Mouse (Mus musculus): ENCODE measurements around the gene Nxf1.

Gene Nxf1

DNA sequence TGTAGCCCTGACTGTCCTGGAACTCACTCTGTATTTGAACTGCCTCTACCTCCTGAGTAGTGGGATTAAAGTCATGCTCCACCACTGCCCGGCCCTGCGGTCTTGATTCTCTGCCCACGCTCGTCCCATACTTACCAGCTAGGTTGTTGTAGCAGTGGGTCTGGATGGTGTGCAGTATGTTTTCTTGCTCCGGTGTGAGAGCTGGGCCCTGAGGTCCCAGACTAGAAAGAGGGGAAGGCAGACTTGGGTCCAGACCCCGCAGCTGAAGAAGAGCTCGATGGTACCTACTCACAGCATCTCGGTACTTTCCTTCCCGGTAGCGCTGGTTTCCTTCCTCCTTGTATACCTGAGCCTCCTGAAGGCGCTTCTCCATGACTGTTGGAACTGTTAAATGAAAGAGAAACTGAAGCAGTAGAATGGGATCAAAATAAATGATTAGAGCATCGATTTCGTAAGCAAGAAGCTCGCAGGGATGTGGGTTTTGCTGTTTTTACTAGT lies 61.5 kb downstream of the Nxf1 start:
- DNase-seq (ENCODE audit: low spot score in 2 of 2) = no peak

DNA sequence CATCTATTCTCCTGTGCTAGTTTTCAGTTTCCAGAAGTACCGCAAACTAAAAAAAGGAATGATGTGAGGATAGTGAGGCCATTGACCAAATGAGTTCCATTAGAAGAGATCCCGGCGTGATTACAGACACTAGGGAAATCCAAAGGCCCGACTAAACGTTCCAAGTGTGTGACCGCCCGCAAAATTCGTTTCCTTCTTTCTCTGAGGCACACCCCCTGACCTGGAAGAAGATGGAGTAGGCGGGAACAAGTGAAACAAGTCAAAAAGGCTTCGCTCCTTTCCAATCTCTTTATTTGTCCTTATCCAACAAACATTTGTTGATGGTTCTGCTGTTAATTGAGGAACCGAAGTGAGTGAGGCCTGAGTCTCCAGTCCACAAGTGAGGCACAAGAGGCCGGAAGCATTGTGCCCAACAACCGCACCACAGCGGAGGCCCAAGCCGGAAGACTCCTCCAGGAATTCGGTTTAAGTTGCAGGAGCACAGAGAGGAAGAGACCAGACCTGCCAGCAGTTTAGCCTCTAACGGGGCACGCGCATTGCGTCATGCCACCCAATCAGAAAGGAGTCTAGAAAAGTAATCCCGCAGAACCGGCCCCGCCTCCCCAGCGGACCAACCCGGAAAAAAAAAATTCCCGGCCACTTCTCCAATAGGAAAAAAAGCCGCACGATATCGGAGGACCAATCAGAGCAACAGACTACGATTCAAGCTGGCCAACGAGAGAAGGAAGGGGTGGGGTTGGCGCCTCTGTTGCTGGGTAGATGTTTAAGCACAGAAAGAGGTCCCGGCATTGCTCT lies 62.1 kb downstream of the Nxf1 start, which contains the start of gene Ttc9c:
Gene Ttc9c, minus strand, starts transcription at position 533 of the 795 bp plus-strand sequence.
- DNase-seq (ENCODE audit: low spot score in 2 of 2) = peak; percentile 94 to 97

DNA sequence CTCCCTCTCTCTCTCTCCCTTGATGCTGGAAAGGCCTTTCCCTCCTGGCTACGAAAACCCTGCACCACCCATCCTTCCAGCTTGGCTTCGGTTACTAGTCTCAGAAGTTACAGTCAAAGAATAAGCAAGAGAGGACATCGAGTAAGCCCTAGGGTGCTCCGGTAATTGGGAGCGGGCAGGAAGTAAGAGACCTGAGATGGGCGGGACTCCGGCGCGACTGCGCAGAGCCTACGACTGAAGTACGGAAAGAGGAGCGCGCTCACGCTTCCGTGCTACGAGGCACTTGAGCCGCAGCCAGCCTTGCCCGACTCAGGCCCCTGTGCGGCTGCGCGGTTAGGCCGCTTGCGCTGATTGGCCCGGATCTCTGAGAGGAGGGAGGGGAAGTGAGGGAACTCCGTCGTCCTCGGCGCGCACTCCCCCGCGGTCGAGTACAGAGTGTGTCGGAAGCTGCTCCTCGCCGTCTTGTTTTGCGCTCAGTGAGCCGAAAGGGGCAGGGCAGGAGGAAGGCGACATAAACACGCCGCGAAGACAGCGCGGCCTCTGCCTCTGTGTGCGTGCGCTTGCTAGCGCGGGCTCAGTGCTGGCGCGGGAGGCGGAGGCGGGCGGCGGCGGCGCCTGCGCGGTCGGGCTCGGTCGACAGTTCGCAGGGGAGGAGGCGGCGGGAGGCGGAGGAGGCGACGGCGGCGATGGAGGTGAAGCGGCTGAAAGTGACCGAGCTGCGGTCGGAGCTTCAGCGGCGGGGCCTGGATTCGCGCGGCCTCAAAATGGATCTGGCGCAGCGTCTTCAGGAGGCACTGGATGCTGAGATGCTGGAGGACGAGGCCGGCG lies 62.9 kb downstream of the Nxf1 start, which contains the start of gene Hnrnpul2:
Gene Hnrnpul2, plus strand, starts transcription at position 415 of the 828 bp plus-strand sequence.
- DNase-seq (ENCODE audit: low spot score in 2 of 2) = peak; percentile 99 to 100

All from spleen, postnatal 36 days (tissue).